Mouse (Mus musculus): Measurements from ENCODE around the gene Cdk2ap1.
"Not testable (repeated sequence)": the region's sequence is repeated elsewhere in the genome, so short reads cannot be mapped to it uniquely, and the experiment has no call there.

DNA sequence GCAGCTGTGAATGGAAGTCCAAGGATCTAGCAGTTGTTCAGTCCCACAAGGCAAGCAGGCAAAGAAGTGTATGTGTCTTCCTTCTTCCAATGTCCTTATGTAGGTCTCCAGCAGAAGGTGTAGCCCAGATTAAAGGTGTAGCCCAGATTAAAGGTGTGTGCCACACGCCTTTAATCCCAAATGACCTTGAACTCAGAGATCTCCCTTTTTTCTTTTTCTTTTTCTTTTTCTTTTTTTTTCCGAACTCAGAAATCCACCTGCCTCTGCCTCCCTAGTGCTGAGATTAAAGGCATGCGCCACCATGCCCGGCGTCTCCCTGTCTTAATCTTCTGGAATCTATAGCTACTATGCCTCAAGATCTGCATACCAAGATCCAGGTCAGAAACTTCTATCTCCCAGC, at the start of gene Cdk2ap1:
- TF ChIP-seq CTCF, EP300 (IDR thresholded peaks at IDR 0.05; ENCODE audit: low read depth): not testable (repeated sequence)
